Mouse (Mus musculus): ENCODE measurements around the gene Lkaaear1.

- TF ChIP-seq POLR2A (IDR thresholded peaks at IDR 0.05; ENCODE audit: low read depth, low read length) (no peak), CTCF (IDR thresholded peaks at IDR 0.05; ENCODE audit: extremely low read depth, insufficient read length, insufficient replicate concordance, low read depth, low read length) (no peak)
These were observed 40.8 kb downstream of the Lkaaear1 start for GRCm38 (mm10) chr2:181657441-181657840.

Data from small intestine, adult 2 months (tissue).